Mouse (Mus musculus) bone marrow, adult 2 months (tissue): ENCODE results near the gene Rplp2.

ENCODE experiments used
- CTCF ChIP-seq: fragments of 200-500 bp; IDR thresholded peaks from 2 replicates; pipeline ENCODE4 v1.5.1; 2011; ENCODE audit warnings: low read length, control low read depth; ENCODE audit not compliant: control insufficient read depth, insufficient read depth
- POLR2A ChIP-seq: fragments of 200-500 bp; IDR thresholded peaks from 2 replicates; pipeline ENCODE4 v1.6.1; 2011; ENCODE audit warnings: low read depth, mild to moderate bottlenecking, control low read depth, low read length, borderline replicate concordance; ENCODE audit not compliant: control insufficient read depth

DNA sequence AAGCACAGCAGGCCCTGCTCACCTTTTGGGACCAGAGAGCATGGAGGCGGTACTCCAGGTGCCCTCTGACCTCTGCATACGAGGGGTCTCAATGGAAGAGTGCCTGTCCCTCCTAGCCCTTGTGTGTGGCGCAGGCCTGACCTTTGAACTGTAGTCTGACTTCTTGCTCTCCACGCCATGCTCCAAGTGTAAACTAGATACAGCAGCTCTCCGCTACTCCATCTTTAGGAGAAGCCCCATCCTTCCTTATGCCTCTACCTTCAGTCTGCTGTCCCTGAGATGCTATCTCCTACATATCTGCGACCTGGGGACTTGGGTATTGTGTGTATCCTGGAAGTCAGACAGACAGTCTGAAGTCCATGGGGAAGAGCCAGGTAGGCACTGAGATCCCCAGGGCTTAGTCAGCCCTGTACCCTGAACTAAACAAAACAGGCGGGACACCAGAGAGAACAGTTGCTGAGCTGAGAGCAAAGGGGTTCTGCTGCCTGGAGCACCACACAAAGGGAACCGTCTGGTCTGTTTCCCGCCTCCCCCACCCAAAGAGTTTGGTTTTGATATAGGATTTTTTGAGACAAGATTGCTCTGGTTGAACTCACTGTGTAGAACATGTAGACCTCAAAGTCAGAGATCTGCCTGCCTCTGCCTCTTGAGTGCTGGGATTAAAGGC lies 11.2 kb upstream of the Rplp2 start:
- TF ChIP-seq CTCF (no peak), POLR2A (no peak)
